Mouse (Mus musculus): ENCODE data around the gene Prodh2. TPM values are rescaled to one million over a fixed set of nuclear protein-coding genes. Genes with fewer than 3 reads are reported as not detected.

Gene Prodh2
- total and polyA plus RNA-seq, 2 experiments from 2014 or later: not detected

- no peak overlapping the region for H3K4me3 ChIP-seq (ENCODE audit: low read depth, low read length)
- H3K9ac ChIP-seq: no peak overlapping the region
- WGBS: 73% methylated on average over 2 of the region's 2 CpGs
- peaks cover 22% of the 10 kb centered on the region for H3K36me3 ChIP-seq (ENCODE audit: insufficient read depth)
- no peak for DNase-seq
- H3K4me1 ChIP-seq (ENCODE audit: insufficient read depth): peaks cover 11% of the 10 kb centered on the region
- H3K4me2 ChIP-seq (ENCODE audit: low read depth): no peak overlapping the region; the same call in 1 of the 2 replicates
- ATAC-seq: no peak
- H3K27me3 ChIP-seq (ENCODE audit: insufficient read depth, low read length): no peaks in the 10 kb centered on the region
- TF ChIP-seq CTCF (IDR thresholded peaks at IDR 0.05; ENCODE audit: low read depth): no peak
- H3K27ac ChIP-seq (ENCODE audit: low read depth, low read length): no peak overlapping the region
- no peaks in the 10 kb centered on the region for H3K9me3 ChIP-seq (ENCODE audit: low read length)
These were observed 66.9 kb downstream of the Prodh2 start for GRCm38 (mm10) chr7:30560296-30560695.

- H3K4me2 ChIP-seq (ENCODE audit: low read depth): peak overlapping the region; percentile 83
- DNase-seq: no peak
- peaks cover 19% of the 10 kb centered on the region for H3K36me3 ChIP-seq (ENCODE audit: insufficient read depth)
- H3K4me1 ChIP-seq (ENCODE audit: insufficient read depth): peaks cover 11% of the 10 kb centered on the region
- H3K9ac ChIP-seq: peak overlapping the region; percentile 43
- no peaks in the 10 kb centered on the region for H3K9me3 ChIP-seq (ENCODE audit: low read length)
- H3K27ac ChIP-seq (ENCODE audit: low read depth, low read length): peak overlapping the region; percentile 91; the same call in 1 of the 2 replicates
- WGBS: 2% methylated on average over 27 of the region's 27 CpGs
- H3K4me3 ChIP-seq (ENCODE audit: low read depth, low read length): peak overlapping the region; percentile 83
- TF ChIP-seq CTCF (IDR thresholded peaks at IDR 0.05; ENCODE audit: low read depth): no peak
- no peaks in the 10 kb centered on the region for H3K27me3 ChIP-seq (ENCODE audit: insufficient read depth, low read length)
- ATAC-seq: no peak
These were observed 69.2 kb downstream of the Prodh2 start for GRCm38 (mm10) chr7:30562526-30563116.

Small RNA genes within 50 kb of the gene (microRNA-seq; reads per million reads assigned to microRNA genes)
- 0 to 0.12 reads per million in 2 experiments for gene Gm38670

Other genes with a start within 250 kb of the Prodh2 start
Only the 30 nearest of the 33 such genes appear.
- gene Wdr62, start 213.2 kb upstream of the Prodh2 start, total RNA-seq (2014; rRNA removed): 2.0 and 3.2 TPM in 2 replicates
- gene Wdr62, start 213.2 kb upstream of the Prodh2 start, polyA plus RNA-seq (2015; fragmentation: Nextera tagmentation; extraction: Ambion mirVana): 2.7 and 2.9 TPM in 2 replicates
- 105 and 108 TPM in 2 replicates for gene Clip3, start 201.9 kb upstream of the Prodh2 start, total RNA-seq (2014; rRNA removed)
- 178 and 186 TPM in 2 replicates for gene Clip3, start 201.9 kb upstream of the Prodh2 start, polyA plus RNA-seq (2015; fragmentation: Nextera tagmentation; extraction: Ambion mirVana)
- gene Alkbh6, start 184.9 kb upstream of the Prodh2 start, total RNA-seq (2014; rRNA removed): 70.5 and 74.1 TPM in 2 replicates
- gene Alkbh6, start 184.9 kb upstream of the Prodh2 start, polyA plus RNA-seq (2015; fragmentation: Nextera tagmentation; extraction: Ambion mirVana): 117 and 127 TPM in 2 replicates
- gene Syne4, start 178.8 kb upstream of the Prodh2 start, total RNA-seq (2014; rRNA removed): 5.2 and 6.5 TPM in 2 replicates
- 1.8 and 4.5 TPM in 2 replicates for gene Syne4, start 178.8 kb upstream of the Prodh2 start, polyA plus RNA-seq (2015; fragmentation: Nextera tagmentation; extraction: Ambion mirVana)
- gene E130208F15Rik, start 171.9 kb upstream of the Prodh2 start, total RNA-seq (2014; rRNA removed): 0.52 TPM in 1 of 2 replicates, not detected in the other
- gene E130208F15Rik, start 171.9 kb upstream of the Prodh2 start, polyA plus RNA-seq (2015; fragmentation: Nextera tagmentation; extraction: Ambion mirVana): 0.31 TPM in 1 of 2 replicates, not detected in the other
- gene Sdhaf1, start 169.7 kb upstream of the Prodh2 start, total RNA-seq (2014; rRNA removed): 9.8 and 14.6 TPM in 2 replicates
- gene Sdhaf1, start 169.7 kb upstream of the Prodh2 start, polyA plus RNA-seq (2015; fragmentation: Nextera tagmentation; extraction: Ambion mirVana): 18.4 and 20.7 TPM in 2 replicates
- gene Lrfn3, start 130.8 kb upstream of the Prodh2 start, total RNA-seq (2014; rRNA removed): 25.2 and 28.0 TPM in 2 replicates
- 16.4 and 20.3 TPM in 2 replicates for gene Lrfn3, start 130.8 kb upstream of the Prodh2 start, polyA plus RNA-seq (2015; fragmentation: Nextera tagmentation; extraction: Ambion mirVana)
- gene Tyrobp, start 79.9 kb upstream of the Prodh2 start, total RNA-seq (2014; rRNA removed): 14.5 and 25.6 TPM in 2 replicates
- 44.2 and 52.5 TPM in 2 replicates for gene Tyrobp, start 79.9 kb upstream of the Prodh2 start, polyA plus RNA-seq (2015; fragmentation: Nextera tagmentation; extraction: Ambion mirVana)
- gene Hcst, start 73.8 kb upstream of the Prodh2 start, total RNA-seq (2014; rRNA removed): 1.1 TPM in 1 of 2 replicates, not detected in the other
- 0.41 and 0.87 TPM in 2 replicates for gene Hcst, start 73.8 kb upstream of the Prodh2 start, polyA plus RNA-seq (2015; fragmentation: Nextera tagmentation; extraction: Ambion mirVana)
- 1.6 and 3.4 TPM in 2 replicates for gene Nfkbid, start 71.9 kb upstream of the Prodh2 start, total RNA-seq (2014; rRNA removed)
- gene Nfkbid, start 71.9 kb upstream of the Prodh2 start, polyA plus RNA-seq (2015; fragmentation: Nextera tagmentation; extraction: Ambion mirVana): 1.1 and 1.7 TPM in 2 replicates
- 705 and 834 TPM in 2 replicates for gene Aplp1, start 48.1 kb upstream of the Prodh2 start, total RNA-seq (2014; rRNA removed)
- gene Aplp1, start 48.1 kb upstream of the Prodh2 start, polyA plus RNA-seq (2015; fragmentation: Nextera tagmentation; extraction: Ambion mirVana): 863 and 867 TPM in 2 replicates
- gene Kirrel2, start 35.9 kb upstream of the Prodh2 start, total RNA-seq (2014; rRNA removed): 0.46 and 2.1 TPM in 2 replicates
- gene Kirrel2, start 35.9 kb upstream of the Prodh2 start, polyA plus RNA-seq (2015; fragmentation: Nextera tagmentation; extraction: Ambion mirVana): 0.07 and 0.11 TPM in 2 replicates
- gene Nphs1, start 35.3 kb upstream of the Prodh2 start, total RNA-seq (2014; rRNA removed): 0.08 TPM in 1 of 2 replicates, not detected in the other
- gene Nphs1, start 35.3 kb upstream of the Prodh2 start, polyA plus RNA-seq (2015; fragmentation: Nextera tagmentation; extraction: Ambion mirVana): 0.06 and 0.09 TPM in 2 replicates
- 52.4 and 58.5 TPM in 2 replicates for gene Arhgap33, start 41.4 kb downstream of the Prodh2 start, total RNA-seq (2014; rRNA removed)
- gene Arhgap33, start 41.4 kb downstream of the Prodh2 start, polyA plus RNA-seq (2015; fragmentation: Nextera tagmentation; extraction: Ambion mirVana): 128 and 145 TPM in 2 replicates
- gene Hspb6, start 58.6 kb downstream of the Prodh2 start, total RNA-seq (2014; rRNA removed): 2.9 and 4.1 TPM in 2 replicates
- 12.7 and 14.0 TPM in 2 replicates for gene Hspb6, start 58.6 kb downstream of the Prodh2 start, polyA plus RNA-seq (2015; fragmentation: Nextera tagmentation; extraction: Ambion mirVana)
- 9.0 and 14.8 TPM in 2 replicates for gene Proser3, start 58.7 kb downstream of the Prodh2 start, total RNA-seq (2014; rRNA removed)
- gene Proser3, start 58.7 kb downstream of the Prodh2 start, polyA plus RNA-seq (2015; fragmentation: Nextera tagmentation; extraction: Ambion mirVana): 2.2 and 3.8 TPM in 2 replicates
- 16.0 and 19.2 TPM in 2 replicates for gene Lin37, start 66.2 kb downstream of the Prodh2 start, total RNA-seq (2014; rRNA removed)
- gene Lin37, start 66.2 kb downstream of the Prodh2 start, polyA plus RNA-seq (2015; fragmentation: Nextera tagmentation; extraction: Ambion mirVana): 49.5 and 53.0 TPM in 2 replicates
- 48.8 and 74.3 TPM in 2 replicates for gene U2af1l4, start 69.7 kb downstream of the Prodh2 start, total RNA-seq (2014; rRNA removed)
- 117 and 129 TPM in 2 replicates for gene U2af1l4, start 69.7 kb downstream of the Prodh2 start, polyA plus RNA-seq (2015; fragmentation: Nextera tagmentation; extraction: Ambion mirVana)
- 5.5 and 9.9 TPM in 2 replicates for gene Gm49396, start 69.7 kb downstream of the Prodh2 start, total RNA-seq (2014; rRNA removed)
- 3.4 and 5.3 TPM in 2 replicates for gene Gm49396, start 69.7 kb downstream of the Prodh2 start, polyA plus RNA-seq (2015; fragmentation: Nextera tagmentation; extraction: Ambion mirVana)
- gene Psenen, start 70.0 kb downstream of the Prodh2 start, total RNA-seq (2014; rRNA removed): 70.9 and 90.7 TPM in 2 replicates
- 141 and 161 TPM in 2 replicates for gene Psenen, start 70.0 kb downstream of the Prodh2 start, polyA plus RNA-seq (2015; fragmentation: Nextera tagmentation; extraction: Ambion mirVana)
- gene Igflr1, start 71.8 kb downstream of the Prodh2 start, total RNA-seq (2014; rRNA removed): 1.2 TPM in 1 of 2 replicates, not detected in the other
- gene Igflr1, start 71.8 kb downstream of the Prodh2 start, polyA plus RNA-seq (2015; fragmentation: Nextera tagmentation; extraction: Ambion mirVana): 2.3 and 3.2 TPM in 2 replicates
- 31.2 and 31.5 TPM in 2 replicates for gene Kmt2b, start 95.1 kb downstream of the Prodh2 start, total RNA-seq (2014; rRNA removed)
- gene Kmt2b, start 95.1 kb downstream of the Prodh2 start, polyA plus RNA-seq (2015; fragmentation: Nextera tagmentation; extraction: Ambion mirVana): 3.8 and 5.2 TPM in 2 replicates
- not detected in 2 replicates for gene Zbtb32, start 105.3 kb downstream of the Prodh2 start, total RNA-seq (2014; rRNA removed)
- 0.08 and 0.17 TPM in 2 replicates for gene Zbtb32, start 105.3 kb downstream of the Prodh2 start, polyA plus RNA-seq (2015; fragmentation: Nextera tagmentation; extraction: Ambion mirVana)
- 0.29 and 0.38 TPM in 2 replicates for gene Upk1a, start 119.2 kb downstream of the Prodh2 start, total RNA-seq (2014; rRNA removed)
- 0.42 and 0.62 TPM in 2 replicates for gene Upk1a, start 119.2 kb downstream of the Prodh2 start, polyA plus RNA-seq (2015; fragmentation: Nextera tagmentation; extraction: Ambion mirVana)
- gene Cox6b1, start 132.5 kb downstream of the Prodh2 start, total RNA-seq (2014; rRNA removed): 292 and 602 TPM in 2 replicates
- 1,225 and 1,355 TPM in 2 replicates for gene Cox6b1, start 132.5 kb downstream of the Prodh2 start, polyA plus RNA-seq (2015; fragmentation: Nextera tagmentation; extraction: Ambion mirVana)
- gene Etv2, start 142.2 kb downstream of the Prodh2 start, total RNA-seq (2014; rRNA removed): not detected in 2 replicates
- gene Etv2, start 142.2 kb downstream of the Prodh2 start, polyA plus RNA-seq (2015; fragmentation: Nextera tagmentation; extraction: Ambion mirVana): not detected in 2 replicates
- 150 and 156 TPM in 2 replicates for gene Rbm42, start 156.7 kb downstream of the Prodh2 start, total RNA-seq (2014; rRNA removed)
- 148 and 160 TPM in 2 replicates for gene Rbm42, start 156.7 kb downstream of the Prodh2 start, polyA plus RNA-seq (2015; fragmentation: Nextera tagmentation; extraction: Ambion mirVana)
- gene Haus5, start 171.4 kb downstream of the Prodh2 start, total RNA-seq (2014; rRNA removed): 16.3 and 18.5 TPM in 2 replicates
- 17.7 and 18.3 TPM in 2 replicates for gene Haus5, start 171.4 kb downstream of the Prodh2 start, polyA plus RNA-seq (2015; fragmentation: Nextera tagmentation; extraction: Ambion mirVana)
- gene Pmis2, start 178.0 kb downstream of the Prodh2 start, total RNA-seq (2014; rRNA removed): not detected in 2 replicates
- gene Pmis2, start 178.0 kb downstream of the Prodh2 start, polyA plus RNA-seq (2015; fragmentation: Nextera tagmentation; extraction: Ambion mirVana): not detected in 2 replicates
- not detected in 2 replicates for gene 2200002J24Rik, start 205.3 kb downstream of the Prodh2 start, total RNA-seq (2014; rRNA removed)
- gene 2200002J24Rik, start 205.3 kb downstream of the Prodh2 start, polyA plus RNA-seq (2015; fragmentation: Nextera tagmentation; extraction: Ambion mirVana): not detected in 2 replicates